Mouse (Mus musculus): Measurements from ENCODE around the gene Gm14406. TPM values are rescaled to one million over a fixed set of nuclear protein-coding genes. Genes with fewer than 3 reads are reported as not detected.
"Not testable (repeated sequence)": the region's sequence is repeated elsewhere in the genome, so short reads cannot be mapped to it uniquely, and the experiment has no call there.

The Gm14406 gene
- not detected in 2 replicates for polyA plus RNA-seq (2015; fragmentation: Nextera tagmentation; extraction: Ambion mirVana)

DNA sequence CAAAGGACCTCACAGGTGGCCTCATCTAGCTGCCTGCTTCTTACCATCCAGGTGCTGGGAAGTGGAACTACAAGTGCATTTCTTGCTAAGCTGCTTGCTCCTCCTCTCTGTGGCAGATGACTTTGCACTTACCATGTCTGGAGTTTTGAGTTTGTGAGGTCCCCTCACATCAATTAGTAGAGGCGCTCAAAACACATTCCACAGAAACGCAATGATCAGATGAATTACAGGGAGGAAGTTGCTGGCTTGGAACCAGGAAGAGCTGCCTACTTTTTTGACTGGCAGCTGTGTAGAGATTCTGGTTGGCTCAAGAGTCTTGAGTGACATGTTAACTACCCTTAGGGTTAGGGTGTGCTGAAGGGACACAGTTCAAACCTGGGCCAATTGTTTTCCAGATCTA lies at the start of gene Gm14406:
TSS of gene Gm14406 (minus strand) at position 213 of the 400 bp plus-strand sequence.
- 75% methylated on average over 2 of the region's 2 CpGs for WGBS
- not testable (repeated sequence) for H3K27ac ChIP-seq; H3K4me1 ChIP-seq (replicated peaks; ENCODE audit: insufficient read depth, low read length); H3K36me3 ChIP-seq (ENCODE audit: insufficient read depth, low read length); H3K4me3 ChIP-seq (replicated peaks; ENCODE audit: low read depth, low read length); H3K4me2 ChIP-seq (ENCODE audit: low read length); H3K27me3 ChIP-seq (ENCODE audit: insufficient read depth, low read length); H3K9ac ChIP-seq (ENCODE audit: low read depth, low read length); ATAC-seq (replicated peaks; ENCODE audit: low FRiP score, low read depth); DNase-seq (ENCODE audit: low spot score); H3K9me3 ChIP-seq (replicated peaks; ENCODE audit: low read length)

GRCm38 (mm10) chr2:177575141-177575540 lies 2.9 kb downstream of the Gm14406 start:
- not testable (repeated sequence) for H3K4me3 ChIP-seq (replicated peaks; ENCODE audit: low read depth, low read length); ATAC-seq (replicated peaks; ENCODE audit: low FRiP score, low read depth); H3K4me1 ChIP-seq (replicated peaks; ENCODE audit: insufficient read depth, low read length); H3K27me3 ChIP-seq (ENCODE audit: insufficient read depth, low read length); DNase-seq (ENCODE audit: low spot score); H3K9ac ChIP-seq (ENCODE audit: low read depth, low read length); H3K4me2 ChIP-seq (ENCODE audit: low read length); H3K27ac ChIP-seq; H3K9me3 ChIP-seq (replicated peaks; ENCODE audit: low read length); H3K36me3 ChIP-seq (ENCODE audit: insufficient read depth, low read length)
- WGBS = 77% methylated on average over 1 of the region's 2 CpGs

DNA sequence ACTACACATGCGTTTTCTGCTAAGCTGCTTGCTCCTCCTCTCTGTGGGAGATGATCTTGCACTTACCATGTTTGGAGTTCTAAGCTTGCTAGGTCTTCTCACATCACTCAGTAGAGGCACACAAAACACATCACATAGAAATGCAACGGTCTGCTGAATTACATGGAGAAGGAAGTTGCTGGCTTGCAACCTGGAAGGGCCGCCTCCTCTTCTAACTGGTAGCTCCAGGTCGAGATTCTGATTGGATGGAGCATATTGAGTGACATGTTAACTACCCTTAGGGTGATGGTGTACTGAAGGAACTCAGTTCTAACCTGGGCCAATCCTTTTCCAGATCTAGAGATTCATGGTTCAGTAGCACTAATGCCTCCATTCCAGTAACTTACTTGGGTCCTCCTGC lies 18.6 kb downstream of the Gm14406 start:
- H3K9ac ChIP-seq (ENCODE audit: low read depth, low read length); H3K27ac ChIP-seq; H3K4me1 ChIP-seq (replicated peaks; ENCODE audit: insufficient read depth, low read length); H3K9me3 ChIP-seq (replicated peaks; ENCODE audit: low read length); H3K4me2 ChIP-seq (ENCODE audit: low read length); DNase-seq (ENCODE audit: low spot score); H3K27me3 ChIP-seq (ENCODE audit: insufficient read depth, low read length); H3K4me3 ChIP-seq (replicated peaks; ENCODE audit: low read depth, low read length); ATAC-seq (replicated peaks; ENCODE audit: low FRiP score, low read depth); H3K36me3 ChIP-seq (ENCODE audit: insufficient read depth, low read length): not testable (repeated sequence)
- 76% methylated on average over 4 of the region's 4 CpGs for WGBS

GRCm38 (mm10) chr2:177555261-177555660 lies 22.7 kb downstream of the Gm14406 start:
- DNase-seq (ENCODE audit: low spot score); H3K9me3 ChIP-seq (replicated peaks; ENCODE audit: low read length); H3K27ac ChIP-seq; H3K27me3 ChIP-seq (ENCODE audit: insufficient read depth, low read length); ATAC-seq (replicated peaks; ENCODE audit: low FRiP score, low read depth); H3K4me2 ChIP-seq (ENCODE audit: low read length); H3K4me3 ChIP-seq (replicated peaks; ENCODE audit: low read depth, low read length); H3K4me1 ChIP-seq (replicated peaks; ENCODE audit: insufficient read depth, low read length); H3K36me3 ChIP-seq (ENCODE audit: insufficient read depth, low read length); H3K9ac ChIP-seq (ENCODE audit: low read depth, low read length): not testable (repeated sequence)
- no CpG with 5 or more reads among the region's 1 CpGs for WGBS

DNA sequence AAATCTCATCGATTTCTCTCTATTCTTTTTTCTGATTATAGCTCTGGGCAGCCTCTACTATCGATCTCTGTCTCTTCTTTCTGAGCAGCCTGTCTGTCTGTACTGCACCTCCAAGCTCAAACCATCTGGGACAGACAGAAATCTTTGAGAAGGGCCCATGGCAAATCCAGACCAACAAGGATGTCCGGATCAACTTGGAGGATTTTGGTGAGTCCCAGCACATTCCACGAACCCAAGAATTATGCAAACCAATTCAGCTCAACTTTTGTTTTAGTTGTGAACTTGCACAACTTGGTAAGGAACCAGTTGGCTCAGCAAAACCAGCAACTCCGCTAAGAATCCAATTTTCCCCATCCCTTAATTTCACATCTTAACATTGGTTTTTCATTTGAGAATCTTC lies 40.3 kb downstream of the Gm14406 start:
- H3K27me3 ChIP-seq (ENCODE audit: insufficient read depth, low read length) = not testable (repeated sequence)
- WGBS = 82% methylated on average over 5 of the region's 5 CpGs

DNA sequence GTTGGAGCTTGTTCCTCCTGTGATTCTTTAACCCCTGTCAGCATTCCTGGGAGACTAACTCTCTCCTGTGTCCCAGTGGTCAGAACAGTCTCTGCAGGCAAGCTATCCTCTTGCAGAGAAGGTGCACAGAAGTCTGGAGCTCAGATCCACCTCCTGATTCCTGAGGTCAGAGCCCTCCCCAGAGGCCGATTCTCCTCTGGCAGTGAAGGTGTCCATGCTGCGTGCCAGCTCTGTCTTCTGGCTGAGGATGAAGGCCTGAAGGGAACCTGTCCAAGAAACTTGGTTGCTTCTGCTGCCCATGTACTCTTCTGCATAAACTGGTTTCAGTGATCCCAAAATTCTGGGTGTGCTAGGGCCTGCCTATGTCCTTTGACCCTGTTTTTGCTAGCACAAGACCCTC lies 40.9 kb downstream of the Gm14406 start:
- not testable (repeated sequence) for H3K4me3 ChIP-seq (replicated peaks; ENCODE audit: low read depth, low read length); H3K27ac ChIP-seq; ATAC-seq (replicated peaks; ENCODE audit: low FRiP score, low read depth); H3K36me3 ChIP-seq (ENCODE audit: insufficient read depth, low read length); DNase-seq (ENCODE audit: low spot score); H3K4me1 ChIP-seq (replicated peaks; ENCODE audit: insufficient read depth, low read length); H3K4me2 ChIP-seq (ENCODE audit: low read length); H3K9ac ChIP-seq (ENCODE audit: low read depth, low read length); H3K27me3 ChIP-seq (ENCODE audit: insufficient read depth, low read length); H3K9me3 ChIP-seq (replicated peaks; ENCODE audit: low read length)
- 80% methylated on average over 2 of the region's 2 CpGs for WGBS

More for the DNA sequence above, 40.3 kb downstream of the Gm14406 start:
- H3K9ac ChIP-seq (ENCODE audit: low read depth, low read length); H3K4me1 ChIP-seq (replicated peaks; ENCODE audit: insufficient read depth, low read length); H3K27ac ChIP-seq; H3K36me3 ChIP-seq (ENCODE audit: insufficient read depth, low read length); H3K9me3 ChIP-seq (replicated peaks; ENCODE audit: low read length); H3K4me3 ChIP-seq (replicated peaks; ENCODE audit: low read depth, low read length); DNase-seq (ENCODE audit: low spot score); ATAC-seq (replicated peaks; ENCODE audit: low FRiP score, low read depth); H3K4me2 ChIP-seq (ENCODE audit: low read length): not testable (repeated sequence)

DNA sequence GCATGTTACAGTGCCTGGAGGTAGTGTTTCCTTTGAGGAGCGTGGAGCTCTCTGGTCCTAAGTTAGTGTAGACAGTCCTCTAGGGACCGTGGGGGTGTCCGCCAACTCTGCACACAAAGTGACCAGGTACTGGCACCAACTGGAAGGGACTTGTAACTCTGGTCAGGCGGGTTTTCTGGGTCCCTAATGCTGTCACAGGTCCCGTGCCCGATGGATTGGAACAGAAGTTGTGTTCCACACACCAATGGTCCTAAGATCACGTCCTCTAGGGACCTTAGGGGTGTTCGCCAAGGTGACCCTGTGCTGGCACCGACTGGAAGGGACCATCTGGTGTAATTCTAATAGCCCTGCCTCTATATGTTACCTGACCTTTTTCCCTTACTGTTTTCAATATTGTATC lies 42.1 kb downstream of the Gm14406 start:
- H3K9ac ChIP-seq (ENCODE audit: low read depth, low read length) = no peak overlapping the region
- H3K4me3 ChIP-seq (replicated peaks; ENCODE audit: low read depth, low read length) = no peak overlapping the region
- no peak overlapping the region for H3K27ac ChIP-seq
- WGBS = 78% methylated on average over 9 of the region's 9 CpGs
- no peaks in the 10 kb centered on the region for H3K27me3 ChIP-seq (ENCODE audit: insufficient read depth, low read length)
- no peak for TF ChIP-seq CTCF (IDR thresholded peaks at IDR 0.05; ENCODE audit: low read depth)
- ATAC-seq (replicated peaks; ENCODE audit: low FRiP score, low read depth) (no peak), DNase-seq (ENCODE audit: low spot score) (no peak)
- H3K4me2 ChIP-seq (ENCODE audit: low read length) = no peak overlapping the region
- H3K9me3 ChIP-seq (replicated peaks; ENCODE audit: low read length) = no peaks in the 10 kb centered on the region
- no peaks in the 10 kb centered on the region for H3K36me3 ChIP-seq (ENCODE audit: insufficient read depth, low read length)
- no peaks in the 10 kb centered on the region for H3K4me1 ChIP-seq (replicated peaks; ENCODE audit: insufficient read depth, low read length)

GRCm38 (mm10) chr2:177524171-177524570 lies 53.8 kb downstream of the Gm14406 start:
- H3K27me3 ChIP-seq (ENCODE audit: insufficient read depth, low read length); DNase-seq (ENCODE audit: low spot score); H3K27ac ChIP-seq; H3K9me3 ChIP-seq (replicated peaks; ENCODE audit: low read length); H3K36me3 ChIP-seq (ENCODE audit: insufficient read depth, low read length); H3K4me1 ChIP-seq (replicated peaks; ENCODE audit: insufficient read depth, low read length); H3K4me2 ChIP-seq (ENCODE audit: low read length); ATAC-seq (replicated peaks; ENCODE audit: low FRiP score, low read depth); H3K9ac ChIP-seq (ENCODE audit: low read depth, low read length); H3K4me3 ChIP-seq (replicated peaks; ENCODE audit: low read depth, low read length): not testable (repeated sequence)
- WGBS = 91% methylated on average over 16 of the region's 16 CpGs

DNA sequence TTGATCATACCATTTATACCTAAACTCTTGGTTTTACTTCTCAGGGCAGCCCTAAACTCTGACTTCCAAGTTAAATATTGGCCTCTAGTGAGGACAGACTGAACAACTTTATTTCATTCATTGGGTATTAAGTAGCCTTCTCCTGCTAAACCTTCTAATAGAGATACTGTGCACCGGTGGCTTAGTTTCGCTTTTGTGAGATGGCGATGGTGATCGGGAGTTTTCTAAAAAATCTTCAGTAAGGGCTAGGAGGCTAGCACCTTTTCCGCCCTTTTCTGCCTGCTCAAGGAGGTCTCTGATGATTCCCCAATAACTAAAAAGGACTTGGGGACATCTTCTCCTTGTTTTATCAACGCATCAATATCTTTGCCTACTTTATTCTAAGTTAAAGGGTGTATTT lies 54.3 kb downstream of the Gm14406 start:
- WGBS = 91% methylated on average over 6 of the region's 6 CpGs
- not testable (repeated sequence) for H3K27me3 ChIP-seq (ENCODE audit: insufficient read depth, low read length); DNase-seq (ENCODE audit: low spot score); H3K9me3 ChIP-seq (replicated peaks; ENCODE audit: low read length); ATAC-seq (replicated peaks; ENCODE audit: low FRiP score, low read depth); H3K9ac ChIP-seq (ENCODE audit: low read depth, low read length); H3K4me1 ChIP-seq (replicated peaks; ENCODE audit: insufficient read depth, low read length); H3K4me3 ChIP-seq (replicated peaks; ENCODE audit: low read depth, low read length); H3K36me3 ChIP-seq (ENCODE audit: insufficient read depth, low read length); H3K27ac ChIP-seq; H3K4me2 ChIP-seq (ENCODE audit: low read length)

Data from kidney, postnatal 0 days (tissue).